Mouse (Mus musculus) heart, embryonic 10.5 days (tissue): ENCODE results near the gene Acadm. TPM values are rescaled to one million over a fixed set of nuclear protein-coding genes. Genes with fewer than 3 reads are reported as not detected.

ENCODE experiments used
- DNase-seq: peaks from one replicate; pipeline ENCODE4 v3.0.0-alpha.2; 2017; ENCODE audit warnings: low spot score
- H3K27ac ChIP-seq: fragments of 300-500 bp; sonication (generic); 2 replicates; pipeline ENCODE4 v1.5.1; 2016; ENCODE audit warnings: mild to moderate bottlenecking
- H3K27me3 ChIP-seq: fragments of 300-500 bp; sonication (generic); 2 replicates; pipeline ENCODE4 v1.6.1; 2016; ENCODE audit warnings: mild to moderate bottlenecking; ENCODE audit not compliant: poor library complexity, insufficient read depth, severe bottlenecking
- H3K36me3 ChIP-seq: fragments of 300-500 bp; sonication (generic); 2 replicates; pipeline ENCODE4 v1.6.1; 2016; ENCODE audit warnings: mild to moderate bottlenecking, moderate library complexity
- H3K4me1 ChIP-seq: fragments of 300-500 bp; sonication (generic); 2 replicates; pipeline ENCODE4 v1.6.1; 2016; ENCODE audit warnings: mild to moderate bottlenecking
- H3K4me3 ChIP-seq: fragments of 300-500 bp; sonication (generic); 2 replicates; pipeline ENCODE4 v1.5.1; 2016; ENCODE audit warnings: mild to moderate bottlenecking, moderate library complexity
- H3K9me3 ChIP-seq: fragments of 300-500 bp; sonication (generic); 2 replicates; pipeline ENCODE4 v1.6.1; 2016; ENCODE audit warnings: mild to moderate bottlenecking, moderate library complexity
- WGBS: fragments of 180-500 bp; shearing (Covaris S2); methylation state at CpG from one replicate; pipeline ENCODE4 v1.1.7; 2016; 5-methylcytosine and 5-hydroxymethylcytosine counted together
- polyA plus RNA-seq: library from polyadenylated mRNA; unstranded; fragments of >200 nt; fragmentation: Nextera tagmentation; extraction: Ambion mirVana; gene quantifications from 2 replicates; pipeline ENCODE4 v1.2.1, GENCODE M21; 2016

The Acadm gene
- 91.2 and 141 TPM in 2 replicates for polyA plus RNA-seq

GRCm38 (mm10) chr3:153944335-153944990 lies at the start of gene Acadm:
Gene Acadm, minus strand, starts transcription at chr3:153944632.
- peak within 1 kb of the TSS; percentile 74 for H3K4me3 ChIP-seq
- H3K9me3 ChIP-seq = no peaks in the 10 kb centered on the region
- peaks cover 26% of the 10 kb centered on the region for H3K4me1 ChIP-seq
- H3K36me3 ChIP-seq = peaks cover 6% of the 10 kb centered on the region
- WGBS = under 1% methylated on average over 41 of the region's 41 CpGs
- peak; percentile 100 for DNase-seq
- H3K27ac ChIP-seq = peak within 1 kb of the TSS; percentile 91
- no peaks in the 10 kb centered on the region for H3K27me3 ChIP-seq

- no peaks in the 10 kb centered on the region for H3K4me1 ChIP-seq
- 0 out of 2 replicates have a peak, but pooled peaks cover 3% of the 10 kb centered on the region for H3K27me3 ChIP-seq
- DNase-seq = peak; percentile 75
- H3K4me3 ChIP-seq = no peak overlapping the region
- no peaks in the 10 kb centered on the region for H3K9me3 ChIP-seq
- no peaks in the 10 kb centered on the region for H3K36me3 ChIP-seq
- no peak overlapping the region for H3K27ac ChIP-seq
- WGBS = 51% methylated on average over 10 of the region's 10 CpGs
These were observed 40.3 kb upstream of the Acadm start for GRCm38 (mm10) chr3:153984428-153985340.

GRCm38 (mm10) chr3:153980611-153981010 lies 36.2 kb upstream of the Acadm start:
- WGBS = 55% methylated on average over 2 of the region's 2 CpGs
- H3K36me3 ChIP-seq = no peaks in the 10 kb centered on the region
- H3K27ac ChIP-seq = no peak overlapping the region
- no peak overlapping the region for H3K4me3 ChIP-seq
- DNase-seq = peak; percentile 63
- H3K9me3 ChIP-seq = no peaks in the 10 kb centered on the region
- no peaks in the 10 kb centered on the region for H3K4me1 ChIP-seq
- peaks cover 19% of the 10 kb centered on the region; the same call in 1 of the 2 replicates for H3K27me3 ChIP-seq

- Histone ChIP-seq H3K36me3 (no peaks in the 10 kb centered on the region), H3K4me1 (peaks cover 26% of the 10 kb centered on the region), H3K27me3 (peaks cover 66% of the 10 kb centered on the region), H3K9me3 (no peaks in the 10 kb centered on the region), H3K27ac (no peak overlapping the region), H3K4me3 (no peak overlapping the region)
- 72% methylated on average over 7 of the region's 7 CpGs for WGBS
- no peak for DNase-seq
These were observed 31.4 kb upstream of the Acadm start for GRCm38 (mm10) chr3:153975791-153976190.

- DNase-seq = no peak
- Histone ChIP-seq H3K27me3 (peaks cover 66% of the 10 kb centered on the region), H3K4me3 (no peak overlapping the region), H3K36me3 (no peaks in the 10 kb centered on the region), H3K9me3 (no peaks in the 10 kb centered on the region), H3K27ac (no peak overlapping the region), H3K4me1 (peaks cover 26% of the 10 kb centered on the region)
- WGBS = 13% methylated on average over 6 of the region's 6 CpGs
These were observed 30.6 kb upstream of the Acadm start for GRCm38 (mm10) chr3:153975060-153975459.

- Histone ChIP-seq H3K4me1 (peaks cover 26% of the 10 kb centered on the region), H3K4me3 (peak overlapping the region; percentile 76), H3K27ac (peak overlapping the region; percentile 76), H3K9me3 (no peaks in the 10 kb centered on the region), H3K27me3 (peaks cover 60% of the 10 kb centered on the region), H3K36me3 (no peaks in the 10 kb centered on the region)
- 8% methylated on average over 21 of the region's 21 CpGs for WGBS
- no peak for DNase-seq
These were observed 29.7 kb upstream of the Acadm start for GRCm38 (mm10) chr3:153973949-153974760.

- Histone ChIP-seq H3K27me3 (peaks cover 60% of the 10 kb centered on the region), H3K4me1 (peaks cover 26% of the 10 kb centered on the region), H3K4me3 (peak within 1 kb of the TSS; percentile 76), H3K27ac (peak within 1 kb of the TSS; percentile 76), H3K9me3 (no peaks in the 10 kb centered on the region), H3K36me3 (no peaks in the 10 kb centered on the region)
- DNase-seq = no peak
- WGBS = under 1% methylated on average over 61 of the region's 66 CpGs
These were observed 28.9 kb upstream of the Acadm start, which contains the start of gene Slc44a5 for GRCm38 (mm10) chr3:153973171-153973948. Gene Slc44a5, plus strand, starts transcription at chr3:153973436.

- H3K4me3 ChIP-seq = no peak overlapping the region
- WGBS = 89% methylated on average over 4 of the region's 4 CpGs
- peaks cover 35% of the 10 kb centered on the region for H3K27me3 ChIP-seq
- no peak for DNase-seq
- peaks cover 16% of the 10 kb centered on the region for H3K4me1 ChIP-seq
- no peak overlapping the region for H3K27ac ChIP-seq
- H3K36me3 ChIP-seq = no peaks in the 10 kb centered on the region
- no peaks in the 10 kb centered on the region for H3K9me3 ChIP-seq
These were observed 25.0 kb upstream of the Acadm start for GRCm38 (mm10) chr3:153969451-153969850.

GRCm38 (mm10) chr3:153968549-153968948 lies 24.1 kb upstream of the Acadm start:
- H3K9me3 ChIP-seq = no peaks in the 10 kb centered on the region
- H3K36me3 ChIP-seq = no peaks in the 10 kb centered on the region
- 45% methylated on average over 4 of the region's 4 CpGs for WGBS

GRCm38 (mm10) chr3:153967447-153967846 lies 23.0 kb upstream of the Acadm start:
- no peaks in the 10 kb centered on the region for H3K36me3 ChIP-seq
- no peak overlapping the region for H3K27ac ChIP-seq
- no peaks in the 10 kb centered on the region for H3K9me3 ChIP-seq
- no peak for DNase-seq
- no peak overlapping the region for H3K4me3 ChIP-seq
- peaks cover 15% of the 10 kb centered on the region for H3K27me3 ChIP-seq
- H3K4me1 ChIP-seq = no peaks in the 10 kb centered on the region
- 67% methylated on average over 5 of the region's 5 CpGs for WGBS

More at GRCm38 (mm10) chr3:153968549-153968948, 24.1 kb upstream of the Acadm start:
- Histone ChIP-seq H3K4me1 (peaks cover 7% of the 10 kb centered on the region), H3K27me3 (peaks cover 26% of the 10 kb centered on the region), H3K27ac (no peak overlapping the region), H3K4me3 (no peak overlapping the region)
- peak; percentile 84 for DNase-seq

GRCm38 (mm10) chr3:153961632-153962389 lies 17.4 kb upstream of the Acadm start:
- no peaks in the 10 kb centered on the region for H3K9me3 ChIP-seq
- H3K36me3 ChIP-seq = no peaks in the 10 kb centered on the region
- H3K4me1 ChIP-seq = no peaks in the 10 kb centered on the region
- no peak overlapping the region for H3K27ac ChIP-seq
- WGBS = 72% methylated on average over 6 of the region's 6 CpGs
- no peaks in the 10 kb centered on the region for H3K27me3 ChIP-seq
- DNase-seq = no peak
- H3K4me3 ChIP-seq = no peak overlapping the region
